Mouse (Mus musculus) kidney, embryonic 15.5 days (tissue): ENCODE measurements at regions not wholly inside any gene's neighbourhood (a gene's known extent, or its start where the extent isn't known, plus 50 kb on each side); places are given as distances from the start of the nearest gene placed in this dataset.

Experiments
- ATAC-seq: fragments of 200-750 bp; cut with Nextera tagmentation; replicated peaks from 2 replicates; pipeline ENCODE4 v1.8.0; 2017; ENCODE audit warnings: moderate TSS enrichment; ENCODE audit not compliant: low FRiP score
- H3K27ac ChIP-seq: fragments of 300-500 bp; sonication (generic); 2 replicates; pipeline ENCODE4 v1.5.1; 2015; ENCODE audit warnings: mild to moderate bottlenecking, inconsistent platforms
- H3K27me3 ChIP-seq: fragments of 300-500 bp; sonication (generic); 2 replicates; pipeline ENCODE4 v1.6.1; 2015; ENCODE audit warnings: inconsistent platforms
- H3K36me3 ChIP-seq: fragments of 300-500 bp; sonication (generic); 2 replicates; pipeline ENCODE4 v1.6.1; 2015; ENCODE audit warnings: inconsistent platforms
- H3K4me1 ChIP-seq: fragments of 300-500 bp; sonication (generic); 2 replicates; pipeline ENCODE4 v1.6.1; 2015; ENCODE audit warnings: inconsistent platforms
- H3K4me2 ChIP-seq: fragments of 300-500 bp; sonication (generic); 2 replicates; pipeline ENCODE4 v1.6.1; 2015; ENCODE audit warnings: moderate library complexity, mild to moderate bottlenecking, inconsistent platforms
- H3K4me3 ChIP-seq: fragments of 300-500 bp; sonication (generic); replicated peaks from 2 replicates; pipeline ENCODE4 v1.5.1; 2015; ENCODE audit warnings: mild to moderate bottlenecking, inconsistent platforms
- H3K9ac ChIP-seq: fragments of 300-500 bp; sonication (generic); 2 replicates; pipeline ENCODE4 v1.6.1; 2015; ENCODE audit warnings: mild to moderate bottlenecking, inconsistent platforms
- H3K9me3 ChIP-seq: fragments of 300-500 bp; sonication (generic); replicated peaks from 2 replicates; pipeline ENCODE4 v1.6.1; 2016; ENCODE audit warnings: inconsistent platforms
- WGBS: fragments of 180-500 bp; shearing (Covaris S2); methylation state at CpG from one replicate; pipeline ENCODE4 v1.1.7; 2015; ENCODE audit warnings: mixed read lengths; 5-methylcytosine and 5-hydroxymethylcytosine counted together

- H3K4me1 ChIP-seq = no peaks in the 10 kb centered on the region
- no peaks in the 10 kb centered on the region for H3K36me3 ChIP-seq
- WGBS = 57% methylated on average over 4 of the region's 4 CpGs
- H3K4me2 ChIP-seq = no peak overlapping the region
- H3K27ac ChIP-seq = no peak overlapping the region
- no peak overlapping the region for H3K9ac ChIP-seq
- H3K27me3 ChIP-seq = no peaks in the 10 kb centered on the region
- H3K4me3 ChIP-seq = no peak overlapping the region
- no peak for ATAC-seq
- H3K9me3 ChIP-seq = no peaks in the 10 kb centered on the region
Observed at GRCm38 (mm10) chr8:102387591-102387990, 397.9 kb downstream of the Cdh11 start.

- H3K9ac ChIP-seq = no peak overlapping the region
- WGBS = 79% methylated on average over 1 of the region's 1 CpGs
Observed at GRCm38 (mm10) chr8:102345392-102345791, 440.1 kb downstream of the Cdh11 start.

GRCm38 (mm10) chr8:102332511-102332910, 452.9 kb downstream of the Cdh11 start:
- Histone ChIP-seq H3K27ac (no peak overlapping the region), H3K4me1 (no peaks in the 10 kb centered on the region), H3K4me2 (no peak overlapping the region), H3K36me3 (no peaks in the 10 kb centered on the region), H3K9me3 (no peaks in the 10 kb centered on the region), H3K9ac (no peak overlapping the region), H3K27me3 (no peaks in the 10 kb centered on the region), H3K4me3 (no peak overlapping the region)
- no peak for ATAC-seq
- WGBS = 48% methylated on average over 5 of the region's 5 CpGs

More at GRCm38 (mm10) chr8:102345392-102345791, 440.1 kb downstream of the Cdh11 start:
- no peak overlapping the region for H3K4me3 ChIP-seq
- no peaks in the 10 kb centered on the region for H3K9me3 ChIP-seq
- no peak overlapping the region for H3K4me2 ChIP-seq
- no peak overlapping the region for H3K27ac ChIP-seq
- ATAC-seq = no peak
- H3K36me3 ChIP-seq = no peaks in the 10 kb centered on the region
- H3K4me1 ChIP-seq = no peaks in the 10 kb centered on the region
- H3K27me3 ChIP-seq = no peaks in the 10 kb centered on the region

- no peak overlapping the region for H3K4me3 ChIP-seq
- no peaks in the 10 kb centered on the region for H3K4me1 ChIP-seq
- 81% methylated on average over 4 of the region's 4 CpGs for WGBS
- H3K27ac ChIP-seq = no peak overlapping the region
- H3K27me3 ChIP-seq = no peaks in the 10 kb centered on the region
- no peaks in the 10 kb centered on the region for H3K9me3 ChIP-seq
- no peak overlapping the region for H3K9ac ChIP-seq
- no peak for ATAC-seq
- H3K36me3 ChIP-seq = no peaks in the 10 kb centered on the region
- H3K4me2 ChIP-seq = no peak overlapping the region
Observed at GRCm38 (mm10) chr8:102331151-102331550, 454.3 kb downstream of the Cdh11 start.

GRCm38 (mm10) chr8:102329955-102330354, 455.5 kb downstream of the Cdh11 start:
- no peak for ATAC-seq
- H3K4me1 ChIP-seq = no peaks in the 10 kb centered on the region
- no peak overlapping the region for H3K4me2 ChIP-seq
- H3K27me3 ChIP-seq = no peaks in the 10 kb centered on the region
- H3K9ac ChIP-seq = no peak overlapping the region
- WGBS = 87% methylated on average over 1 of the region's 1 CpGs
- H3K27ac ChIP-seq = no peak overlapping the region
- no peaks in the 10 kb centered on the region for H3K36me3 ChIP-seq
- no peak overlapping the region for H3K4me3 ChIP-seq
- no peaks in the 10 kb centered on the region for H3K9me3 ChIP-seq
